Comparison of ENCODE assay signal across 12 mouse cellular contexts in genomic region chr11:35124489-35125107, GRCm38 (mm10). TPM values are rescaled to one million over a fixed set of nuclear protein-coding genes. Genes with fewer than 3 reads are reported as not detected.
DNase-seq lines count a peak whose midpoint lies in the region; ATAC-seq and TF ChIP-seq lines count a peak whose summit lies in the region.
"Had no signal": no experiment of that assay in that cellular context is flagged by ENCODE, and none has a peak within 500 bp of the region (broad histone marks: within the 10 kb centered on the region; RNA-seq: fewer than 3 reads in every experiment).

No protein-coding gene starts in this region.

- no peak for TF ChIP-seq CTCF in forebrain, postnatal 0 days (IDR thresholded peaks at IDR 0.05; ENCODE audit: low read depth)
- no peak for TF ChIP-seq CTCF in layer of hippocampus, adult 2 months (conservative IDR thresholded peaks at IDR 0.05)

- no peaks in the 10 kb centered on the region for H3K9me3 ChIP-seq in forebrain, postnatal 0 days (ENCODE audit: low read length)
- no peaks in the 10 kb centered on the region for H3K9me3 ChIP-seq in forebrain, embryonic 12.5 days
- no peaks in the 10 kb centered on the region for H3K9me3 ChIP-seq in intestine, embryonic 14.5 days (ENCODE audit: control insufficient read depth, low read length)
- H3K9me3 ChIP-seq in neural tube, embryonic 15.5 days (replicated peaks): no peaks in the 10 kb centered on the region

- H3K4me2 ChIP-seq in forebrain, postnatal 0 days (ENCODE audit: low read depth): peak overlapping the region; percentile 92; the same call in 1 of the 2 replicates
- H3K4me2 ChIP-seq in forebrain, embryonic 12.5 days: no peak overlapping the region
- H3K4me2 ChIP-seq in intestine, embryonic 14.5 days (ENCODE audit: low read length): peak overlapping the region; percentile 72
- peak overlapping the region; percentile 9; the same call in 1 of the 2 replicates for H3K4me2 ChIP-seq in neural tube, embryonic 15.5 days

- H3K27me3 ChIP-seq in forebrain, postnatal 0 days (ENCODE audit: insufficient read depth, low read length): peaks cover 9% of the 10 kb centered on the region
- peaks cover 67% of the 10 kb centered on the region for H3K27me3 ChIP-seq in forebrain, embryonic 12.5 days
- H3K27me3 ChIP-seq in intestine, embryonic 14.5 days (replicated peaks; ENCODE audit: control insufficient read depth, insufficient read depth, low read length): 0 out of 2 replicates have a peak, but pooled peaks cover 14% of the 10 kb centered on the region
- H3K27me3 ChIP-seq in neural tube, embryonic 15.5 days (replicated peaks): peaks cover 52% of the 10 kb centered on the region

- H3K9ac ChIP-seq in forebrain, postnatal 0 days: no peak overlapping the region
- H3K9ac ChIP-seq in forebrain, embryonic 12.5 days: no peak overlapping the region
- H3K9ac ChIP-seq in intestine, embryonic 14.5 days (ENCODE audit: low read length): no peak overlapping the region
- no peak overlapping the region for H3K9ac ChIP-seq in neural tube, embryonic 15.5 days (replicated peaks)
- H3K9ac ChIP-seq: liver, embryonic 14.5 days had no signal

- H3K27ac ChIP-seq in forebrain, postnatal 0 days (ENCODE audit: low read depth, low read length): no peak overlapping the region
- no peak overlapping the region for H3K27ac ChIP-seq in forebrain, embryonic 12.5 days
- peak overlapping the region; percentile 95 for H3K27ac ChIP-seq in layer of hippocampus, adult 2 months
- H3K27ac ChIP-seq in intestine, embryonic 14.5 days (ENCODE audit: low read depth): peak overlapping the region; percentile 76; the same call in 1 of the 2 replicates
- no peak overlapping the region for H3K27ac ChIP-seq in neural tube, embryonic 15.5 days (replicated peaks)
- H3K27ac ChIP-seq: hindbrain, postnatal 0 days; liver, embryonic 14.5 days had no signal

- no peak for ATAC-seq in forebrain, postnatal 0 days
- ATAC-seq in forebrain, embryonic 12.5 days (ENCODE audit: low FRiP score): no peak
- no peak for ATAC-seq in intestine, embryonic 14.5 days (replicated peaks; ENCODE audit: low FRiP score, low TSS enrichment, low read depth)
- ATAC-seq in neural tube, embryonic 15.5 days (ENCODE audit: low FRiP score): no peak
- ATAC-seq: hindbrain, postnatal 0 days had no signal

- no peak for DNase-seq in forebrain, postnatal 0 days
- no peak for DNase-seq in layer of hippocampus, adult 2 months (ENCODE audit: low spot score in 2 of 2)
- DNase-seq in layer of hippocampus, postnatal 36 days: no peak
- DNase-seq in intestine, embryonic 14.5 days (ENCODE audit: low spot score): peak; percentile 52
- no peak for DNase-seq in right cerebral cortex, postnatal 14 days
- no peak for DNase-seq in adrenal gland, adult (ENCODE audit: inconsistent age in 2 of 2, low spot score in 1 of 2)
- DNase-seq: cerebellum, postnatal 36 days had no signal

- H3K36me3 ChIP-seq in forebrain, postnatal 0 days (ENCODE audit: insufficient read depth): no peaks in the 10 kb centered on the region
- no peaks in the 10 kb centered on the region for H3K36me3 ChIP-seq in forebrain, embryonic 12.5 days (replicated peaks)
- no peaks in the 10 kb centered on the region for H3K36me3 ChIP-seq in intestine, embryonic 14.5 days (ENCODE audit: control insufficient read depth, insufficient read depth, low read length)
- no peaks in the 10 kb centered on the region for H3K36me3 ChIP-seq in neural tube, embryonic 15.5 days

- no peaks in the 10 kb centered on the region for H3K4me1 ChIP-seq in forebrain, postnatal 0 days (ENCODE audit: insufficient read depth)
- H3K4me1 ChIP-seq in forebrain, embryonic 12.5 days: peaks cover 23% of the 10 kb centered on the region
- peaks cover 27% of the 10 kb centered on the region for H3K4me1 ChIP-seq in intestine, embryonic 14.5 days (replicated peaks; ENCODE audit: control insufficient read depth, insufficient read depth, low read length)
- H3K4me1 ChIP-seq in neural tube, embryonic 15.5 days: peaks cover 42% of the 10 kb centered on the region

- no peak overlapping the region for H3K4me3 ChIP-seq in forebrain, postnatal 0 days (ENCODE audit: low read depth, low read length)
- no peak overlapping the region for H3K4me3 ChIP-seq in forebrain, embryonic 12.5 days (replicated peaks)
- peak overlapping the region; percentile 71 for H3K4me3 ChIP-seq in layer of hippocampus, adult 2 months
- H3K4me3 ChIP-seq in intestine, embryonic 14.5 days (ENCODE audit: low read depth, low read length): no peak overlapping the region
- H3K4me3 ChIP-seq in neural tube, embryonic 15.5 days (replicated peaks): no peak overlapping the region

- WGBS in forebrain, postnatal 0 days: 67% methylated on average over 17 of the region's 17 CpGs
- 72% methylated on average over 9 of the region's 17 CpGs for WGBS in forebrain, embryonic 12.5 days
- WGBS in intestine, embryonic 14.5 days: 30% methylated on average over 17 of the region's 17 CpGs
- 54% methylated on average over 17 of the region's 17 CpGs for WGBS in neural tube, embryonic 15.5 days

RNA-seq across cellular contexts. Expression of gene Slit3, which starts 3.6 kb away (rescaled TPM):
- total RNA-seq in forebrain, postnatal 0 days (2014; rRNA removed): 5.7 and 15.0 TPM in 2 replicates
- 1.9 and 5.6 TPM in 2 replicates for polyA plus RNA-seq in forebrain, postnatal 0 days (2015; fragmentation: Nextera tagmentation; extraction: Ambion mirVana)
- polyA plus RNA-seq in forebrain, embryonic 12.5 days (2016; fragmentation: Nextera tagmentation; extraction: Ambion mirVana): 3.5 and 6.3 TPM in 2 replicates
- 100 to 1,000 TPM in 1 of 2 experiments, 10 to 100 TPM in 1; 98.9 to 106 TPM for total RNA-seq in layer of hippocampus, adult 2 months (2021)
- 100 to 1,000 TPM in 1 of 2 experiments, 10 to 100 TPM in 1; 91.0 to 112 TPM for total RNA-seq in layer of hippocampus, postnatal 36 days (2021)
- 20.8 and 27.6 TPM in 2 replicates for polyA plus RNA-seq in intestine, embryonic 14.5 days (2014; fragmentation: Nextera tagmentation; extraction: Ambion mirVana)
- polyA plus RNA-seq in neural tube, embryonic 15.5 days (2015; fragmentation: Nextera tagmentation; extraction: Ambion mirVana): 20.6 and 26.2 TPM in 2 replicates
- polyA plus RNA-seq: C2C12 had no signal

Comparison
In these comparisons a context has a peak if more than half of its experiments do, and no peak if none do; other contexts are left out.
1. H3K27ac ChIP-seq: peak in layer of hippocampus, adult 2 months (single experiment) and intestine, embryonic 14.5 days (single experiment); none in forebrain, postnatal 0 days (single experiment), forebrain, embryonic 12.5 days (single experiment) and neural tube, embryonic 15.5 days (single experiment).